Mouse (Mus musculus): ENCODE results near the gene Ccdc181. TPM values are rescaled to one million over a fixed set of nuclear protein-coding genes. Genes with fewer than 3 reads are reported as not detected.
A peak's percentile ranks its signal among the peaks of the same experiment; 100 is the strongest.
"Not testable (repeated sequence)": the region's sequence is repeated elsewhere in the genome, so short reads cannot be mapped to it uniquely, and the experiment has no call there.

The Ccdc181 gene
- 2.5 and 3.9 TPM in 2 replicates for total RNA-seq (2014; rRNA removed)
- polyA plus RNA-seq (2012; rRNA removed), result 0.91 and 1.1 TPM in 2 replicates

GRCm38 (mm10) chr1:164275455-164275954 lies at the start of gene Ccdc181:
TSS of gene Ccdc181 (plus strand) at chr1:164275585.
- peak within 1 kb of the TSS; percentile 36 for H3K9ac ChIP-seq (ENCODE audit: low read depth, low read length)
- WGBS, result under 1% methylated on average over 31 of the region's 31 CpGs
- peak; percentile 27; the same call in 1 of the 2 replicates for TF ChIP-seq POLR2A (IDR thresholded peaks at IDR 0.05; ENCODE audit: extremely low read depth, insufficient read depth, low read length)
- TF ChIP-seq CTCF (IDR thresholded peaks at IDR 0.05; ENCODE audit: low read depth, low read length), result no peak
- H3K27ac ChIP-seq (replicated peaks; ENCODE audit: insufficient read depth, low read depth, low read length), result no peak within 1 kb of the TSS
- H3K4me1 ChIP-seq (ENCODE audit: control insufficient read depth, insufficient read depth, low read length), result no peaks in the 10 kb centered on the region
- no peaks in the 10 kb centered on the region for H3K79me2 ChIP-seq (ENCODE audit: control insufficient read depth, insufficient read depth, low read length)
- no peaks in the 10 kb centered on the region for H3K36me3 ChIP-seq (ENCODE audit: control insufficient read depth, insufficient read depth, low read length)
- peak; percentile 81 for DNase-seq (ENCODE audit: extremely low read depth, low read depth, low spot score)
- no peaks in the 10 kb centered on the region for H3K27me3 ChIP-seq (ENCODE audit: control insufficient read depth, insufficient read depth, low read length)
- H3K4me3 ChIP-seq (ENCODE audit: insufficient read depth, low read depth, low read length), result peak within 1 kb of the TSS; percentile 66

DNA sequence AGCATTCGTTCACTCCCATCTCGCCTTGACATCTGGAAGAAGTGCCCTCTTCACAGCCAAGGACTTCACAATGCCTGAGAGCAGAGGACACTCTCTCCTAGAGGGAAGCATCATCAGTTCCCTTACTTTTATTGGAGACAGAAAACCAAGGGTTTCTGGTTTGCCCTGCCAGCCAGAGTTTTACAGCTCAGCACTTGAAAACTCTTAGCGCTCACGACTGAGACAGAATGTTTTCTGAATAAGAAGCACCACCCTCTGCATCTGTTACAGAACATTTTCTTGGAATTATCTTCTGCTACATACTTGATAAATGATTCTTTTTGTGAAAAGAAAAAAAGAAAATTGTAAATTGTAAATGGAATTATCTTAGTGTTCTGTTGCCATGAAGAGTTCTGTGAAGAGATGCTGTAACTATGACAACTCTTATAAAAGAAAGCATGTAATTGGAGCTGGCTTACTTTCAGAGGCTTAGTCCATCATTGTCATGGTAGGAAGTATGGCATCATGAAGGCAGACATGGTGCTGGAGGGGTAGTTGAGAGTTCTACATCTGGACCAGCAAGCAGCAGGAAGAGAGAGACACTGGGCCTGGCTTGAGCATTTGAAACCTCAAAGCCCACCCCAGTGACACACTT lies 43.3 kb upstream of the Ccdc181 start:
- H3K4me3 ChIP-seq (ENCODE audit: insufficient read depth, low read depth, low read length); H3K27ac ChIP-seq (replicated peaks; ENCODE audit: insufficient read depth, low read depth, low read length); H3K36me3 ChIP-seq (ENCODE audit: control insufficient read depth, insufficient read depth, low read length); H3K9ac ChIP-seq (ENCODE audit: low read depth, low read length); DNase-seq (ENCODE audit: extremely low read depth, low read depth, low spot score); H3K4me1 ChIP-seq (ENCODE audit: control insufficient read depth, insufficient read depth, low read length); H3K27me3 ChIP-seq (ENCODE audit: control insufficient read depth, insufficient read depth, low read length); H3K79me2 ChIP-seq (ENCODE audit: control insufficient read depth, insufficient read depth, low read length): not testable (repeated sequence)
- 97% methylated on average over 2 of the region's 4 CpGs for WGBS

- Histone ChIP-seq H3K4me3 (ENCODE audit: insufficient read depth, low read depth, low read length) (no peak overlapping the region), H3K36me3 (ENCODE audit: control insufficient read depth, insufficient read depth, low read length) (no peaks in the 10 kb centered on the region), H3K79me2 (ENCODE audit: control insufficient read depth, insufficient read depth, low read length) (no peaks in the 10 kb centered on the region), H3K4me1 (ENCODE audit: control insufficient read depth, insufficient read depth, low read length) (peaks cover 6% of the 10 kb centered on the region; the same call in 1 of the 2 replicates), H3K27me3 (ENCODE audit: control insufficient read depth, insufficient read depth, low read length) (no peaks in the 10 kb centered on the region), H3K9ac (ENCODE audit: low read depth, low read length) (no peak overlapping the region), H3K27ac (replicated peaks; ENCODE audit: insufficient read depth, low read depth, low read length) (no peak overlapping the region)
- no peak for DNase-seq (ENCODE audit: extremely low read depth, low read depth, low spot score)
- 87% methylated on average over 1 of the region's 1 CpGs for WGBS
- no peak for TF ChIP-seq POLR2A (IDR thresholded peaks at IDR 0.05; ENCODE audit: extremely low read depth, insufficient read depth, low read length)
- no peak for TF ChIP-seq CTCF (IDR thresholded peaks at IDR 0.05; ENCODE audit: low read depth, low read length)
Observed at GRCm38 (mm10) chr1:164233447-164233846, 41.9 kb upstream of the Ccdc181 start.

GRCm38 (mm10) chr1:164235078-164235477 lies 40.3 kb upstream of the Ccdc181 start:
- Histone ChIP-seq H3K9ac (ENCODE audit: low read depth, low read length) (no peak overlapping the region), H3K27me3 (ENCODE audit: control insufficient read depth, insufficient read depth, low read length) (no peaks in the 10 kb centered on the region), H3K4me1 (ENCODE audit: control insufficient read depth, insufficient read depth, low read length) (peaks cover 6% of the 10 kb centered on the region; the same call in 1 of the 2 replicates), H3K27ac (replicated peaks; ENCODE audit: insufficient read depth, low read depth, low read length) (peak overlapping the region; percentile 50; the same call in 1 of the 2 replicates), H3K4me3 (ENCODE audit: insufficient read depth, low read depth, low read length) (no peak overlapping the region), H3K79me2 (ENCODE audit: control insufficient read depth, insufficient read depth, low read length) (no peaks in the 10 kb centered on the region), H3K36me3 (ENCODE audit: control insufficient read depth, insufficient read depth, low read length) (no peaks in the 10 kb centered on the region)
- peak; percentile 96 for DNase-seq (ENCODE audit: extremely low read depth, low read depth, low spot score)
- 15% methylated on average over 7 of the region's 7 CpGs for WGBS
- TF ChIP-seq POLR2A (IDR thresholded peaks at IDR 0.05; ENCODE audit: extremely low read depth, insufficient read depth, low read length) (no peak), CTCF (IDR thresholded peaks at IDR 0.05; ENCODE audit: low read depth, low read length) (no peak)

- H3K27me3 ChIP-seq (ENCODE audit: control insufficient read depth, insufficient read depth, low read length), result no peaks in the 10 kb centered on the region
- WGBS, result 25% methylated on average over 7 of the region's 7 CpGs
- no peak overlapping the region for H3K9ac ChIP-seq (ENCODE audit: low read depth, low read length)
- TF ChIP-seq POLR2A (IDR thresholded peaks at IDR 0.05; ENCODE audit: extremely low read depth, insufficient read depth, low read length), result no peak
- TF ChIP-seq CTCF (IDR thresholded peaks at IDR 0.05; ENCODE audit: low read depth, low read length), result no peak
- no peaks in the 10 kb centered on the region for H3K79me2 ChIP-seq (ENCODE audit: control insufficient read depth, insufficient read depth, low read length)
- peak; percentile 92 for DNase-seq (ENCODE audit: extremely low read depth, low read depth, low spot score)
- no peak overlapping the region for H3K4me3 ChIP-seq (ENCODE audit: insufficient read depth, low read depth, low read length)
- no peaks in the 10 kb centered on the region for H3K36me3 ChIP-seq (ENCODE audit: control insufficient read depth, insufficient read depth, low read length)
- H3K27ac ChIP-seq (replicated peaks; ENCODE audit: insufficient read depth, low read depth, low read length), result 0 out of 2 replicates have a peak overlapping the region, but pooled peaks have one; percentile 7
- H3K4me1 ChIP-seq (ENCODE audit: control insufficient read depth, insufficient read depth, low read length), result peaks cover 6% of the 10 kb centered on the region; the same call in 1 of the 2 replicates
Observed at GRCm38 (mm10) chr1:164236078-164236477, 39.3 kb upstream of the Ccdc181 start.

DNA sequence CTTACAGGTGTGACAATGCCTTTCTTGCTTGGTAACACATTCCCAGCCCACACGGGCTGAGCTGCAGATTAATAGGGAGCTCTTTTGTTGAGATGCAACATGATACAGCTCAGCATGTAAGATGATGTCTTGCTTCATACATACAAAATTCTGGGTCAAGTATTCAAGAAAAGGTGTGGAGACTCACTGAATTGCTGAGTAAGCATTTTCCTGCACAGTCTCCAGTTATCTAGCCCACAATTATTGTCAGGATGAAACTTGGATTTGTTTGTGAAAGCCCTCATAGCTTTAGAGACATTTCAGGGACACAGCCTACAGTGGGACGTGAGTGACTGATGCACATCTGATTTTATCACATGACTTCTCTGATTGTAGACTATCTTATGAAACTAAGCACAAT lies 33.9 kb upstream of the Ccdc181 start:
- 82% methylated on average over 2 of the region's 2 CpGs for WGBS
- Histone ChIP-seq H3K4me3 (ENCODE audit: insufficient read depth, low read depth, low read length) (no peak overlapping the region), H3K27ac (replicated peaks; ENCODE audit: insufficient read depth, low read depth, low read length) (no peak overlapping the region), H3K79me2 (ENCODE audit: control insufficient read depth, insufficient read depth, low read length) (no peaks in the 10 kb centered on the region), H3K27me3 (ENCODE audit: control insufficient read depth, insufficient read depth, low read length) (no peaks in the 10 kb centered on the region), H3K36me3 (ENCODE audit: control insufficient read depth, insufficient read depth, low read length) (no peaks in the 10 kb centered on the region), H3K9ac (ENCODE audit: low read depth, low read length) (no peak overlapping the region), H3K4me1 (ENCODE audit: control insufficient read depth, insufficient read depth, low read length) (no peaks in the 10 kb centered on the region)
- no peak for DNase-seq (ENCODE audit: extremely low read depth, low read depth, low spot score)
- TF ChIP-seq CTCF (IDR thresholded peaks at IDR 0.05; ENCODE audit: low read depth, low read length) (no peak), POLR2A (IDR thresholded peaks at IDR 0.05; ENCODE audit: extremely low read depth, insufficient read depth, low read length) (no peak)
